Mouse (Mus musculus): Measurements from ENCODE around the gene Ttc34. TPM values are rescaled to one million over a fixed set of nuclear protein-coding genes. Genes with fewer than 3 reads are reported as not detected.

Gene Ttc34
- polyA plus RNA-seq, 1 experiment from 2014 or later: not detected

GRCm38 (mm10) chr4:154861967-154862366, 24.7 kb downstream of the Ttc34 start:
- Histone ChIP-seq H3K27me3 (replicated peaks) (peaks cover 54% of the 10 kb centered on the region), H3K36me3 (no peaks in the 10 kb centered on the region), H3K4me1 (peaks cover 14% of the 10 kb centered on the region), H3K27ac (no peak overlapping the region), H3K4me3 (no peak overlapping the region), H3K4me2 (no peak overlapping the region), H3K9me3 (replicated peaks) (0 out of 2 replicates have a peak, but pooled peaks cover under 1% of the 10 kb centered on the region), H3K9ac (no peak overlapping the region)
- ATAC-seq: no peak
- WGBS (ENCODE audit: insufficient replicate concordance): 57% methylated on average over 5 of the region's 5 CpGs

- Histone ChIP-seq H3K4me2 (peak overlapping the region; percentile 66; the same call in 1 of the 2 replicates), H3K4me1 (peaks cover 14% of the 10 kb centered on the region), H3K27ac (no peak overlapping the region), H3K4me3 (no peak overlapping the region), H3K9me3 (replicated peaks) (no peaks in the 10 kb centered on the region), H3K36me3 (no peaks in the 10 kb centered on the region), H3K9ac (no peak overlapping the region), H3K27me3 (replicated peaks) (peaks cover 53% of the 10 kb centered on the region)
- WGBS (ENCODE audit: insufficient replicate concordance): 73% methylated on average over 3 of the region's 3 CpGs
- no peak for ATAC-seq
Measured at GRCm38 (mm10) chr4:154863436-154863935, 26.2 kb downstream of the Ttc34 start.

GRCm38 (mm10) chr4:154864271-154864771, 27.1 kb downstream of the Ttc34 start:
- no peaks in the 10 kb centered on the region for H3K36me3 ChIP-seq
- peak; percentile 83 for ATAC-seq
- peaks cover 14% of the 10 kb centered on the region for H3K4me1 ChIP-seq
- WGBS (ENCODE audit: insufficient replicate concordance): 4% methylated on average over 18 of the region's 18 CpGs
- peak overlapping the region; percentile 50 for H3K9ac ChIP-seq
- H3K9me3 ChIP-seq (replicated peaks): no peaks in the 10 kb centered on the region
- H3K27ac ChIP-seq: peak overlapping the region; percentile 50; the same call in 1 of the 2 replicates
- H3K4me3 ChIP-seq: peak overlapping the region; percentile 41
- peak overlapping the region; percentile 66 for H3K4me2 ChIP-seq
- H3K27me3 ChIP-seq (replicated peaks): peaks cover 53% of the 10 kb centered on the region

- WGBS (ENCODE audit: insufficient replicate concordance): 73% methylated on average over 18 of the region's 18 CpGs
- no peak for ATAC-seq
- H3K27me3 ChIP-seq (replicated peaks): peaks cover 53% of the 10 kb centered on the region
- peak overlapping the region; percentile 41; the same call in 1 of the 2 replicates for H3K4me3 ChIP-seq
- no peaks in the 10 kb centered on the region for H3K9me3 ChIP-seq (replicated peaks)
- peaks cover 14% of the 10 kb centered on the region for H3K4me1 ChIP-seq
- no peaks in the 10 kb centered on the region for H3K36me3 ChIP-seq
- H3K4me2 ChIP-seq: peak overlapping the region; percentile 66
- H3K27ac ChIP-seq: 0 out of 2 replicates have a peak overlapping the region, but pooled peaks have one; percentile 50
- peak overlapping the region; percentile 50; the same call in 1 of the 2 replicates for H3K9ac ChIP-seq
Measured at GRCm38 (mm10) chr4:154864961-154865760, 27.9 kb downstream of the Ttc34 start.

- H3K4me3 ChIP-seq: no peak overlapping the region
- no peak overlapping the region for H3K9ac ChIP-seq
- ATAC-seq: no peak
- 64% methylated on average over 5 of the region's 5 CpGs for WGBS (ENCODE audit: insufficient replicate concordance)
- no peak overlapping the region for H3K4me2 ChIP-seq
- H3K36me3 ChIP-seq: no peaks in the 10 kb centered on the region
- no peaks in the 10 kb centered on the region for H3K9me3 ChIP-seq (replicated peaks)
- peaks cover 53% of the 10 kb centered on the region for H3K27me3 ChIP-seq (replicated peaks)
- H3K27ac ChIP-seq: no peak overlapping the region
- H3K4me1 ChIP-seq: peaks cover 14% of the 10 kb centered on the region
Measured at GRCm38 (mm10) chr4:154866391-154866790, 29.1 kb downstream of the Ttc34 start.

GRCm38 (mm10) chr4:154867257-154867656, 30.0 kb downstream of the Ttc34 start:
- no peak overlapping the region for H3K4me2 ChIP-seq
- H3K4me1 ChIP-seq: peaks cover 14% of the 10 kb centered on the region
- H3K27me3 ChIP-seq (replicated peaks): peaks cover 53% of the 10 kb centered on the region
- whole genome bisulfite sequencing (ENCODE audit: insufficient replicate concordance): 57% methylated on average over 6 of the region's 6 CpGs
- no peak overlapping the region for H3K4me3 ChIP-seq
- no peaks in the 10 kb centered on the region for H3K9me3 ChIP-seq (replicated peaks)
- H3K36me3 ChIP-seq: no peaks in the 10 kb centered on the region
- H3K9ac ChIP-seq: no peak overlapping the region
- H3K27ac ChIP-seq: no peak overlapping the region
- ATAC-seq: no peak

GRCm38 (mm10) chr4:154869440-154869839, 32.2 kb downstream of the Ttc34 start, which contains the start of gene Mmel1:
Gene Mmel1 (plus strand): TSS chr4:154869585.
- Histone ChIP-seq H3K4me1 (peaks cover 8% of the 10 kb centered on the region), H3K4me2 (no peak within 1 kb of the TSS), H3K9ac (no peak within 1 kb of the TSS), H3K27ac (no peak within 1 kb of the TSS), H3K27me3 (replicated peaks) (peaks cover 53% of the 10 kb centered on the region), H3K4me3 (no peak within 1 kb of the TSS), H3K9me3 (replicated peaks) (no peaks in the 10 kb centered on the region), H3K36me3 (no peaks in the 10 kb centered on the region)
- 67% methylated on average over 7 of the region's 7 CpGs for WGBS (ENCODE audit: insufficient replicate concordance)
- ATAC-seq: no peak

GRCm38 (mm10) chr4:154870721-154871120, 33.5 kb downstream of the Ttc34 start:
- Histone ChIP-seq H3K4me3 (no peak overlapping the region), H3K27me3 (replicated peaks) (peaks cover 60% of the 10 kb centered on the region), H3K4me2 (no peak overlapping the region), H3K36me3 (no peaks in the 10 kb centered on the region), H3K9ac (no peak overlapping the region), H3K9me3 (replicated peaks) (no peaks in the 10 kb centered on the region), H3K4me1 (no peaks in the 10 kb centered on the region), H3K27ac (no peak overlapping the region)
- no peak for ATAC-seq
- 61% methylated on average over 4 of the region's 4 CpGs for WGBS (ENCODE audit: insufficient replicate concordance)

- 16% methylated on average over 13 of the region's 13 CpGs for WGBS (ENCODE audit: insufficient replicate concordance)
- Histone ChIP-seq H3K4me1 (no peaks in the 10 kb centered on the region), H3K27ac (no peak overlapping the region), H3K36me3 (no peaks in the 10 kb centered on the region), H3K9me3 (replicated peaks) (no peaks in the 10 kb centered on the region), H3K27me3 (replicated peaks) (peaks cover 71% of the 10 kb centered on the region), H3K4me2 (no peak overlapping the region), H3K9ac (no peak overlapping the region; the same call in 1 of the 2 replicates), H3K4me3 (no peak overlapping the region)
- no peak for ATAC-seq
Measured at GRCm38 (mm10) chr4:154871757-154872251, 34.5 kb downstream of the Ttc34 start.

GRCm38 (mm10) chr4:154873186-154873585, 35.9 kb downstream of the Ttc34 start:
- H3K4me3 ChIP-seq: no peak overlapping the region
- H3K36me3 ChIP-seq: no peaks in the 10 kb centered on the region
- no peak overlapping the region for H3K4me2 ChIP-seq
- WGBS (ENCODE audit: insufficient replicate concordance): 62% methylated on average over 6 of the region's 6 CpGs
- no peaks in the 10 kb centered on the region for H3K9me3 ChIP-seq (replicated peaks)
- H3K27me3 ChIP-seq (replicated peaks): peaks cover 59% of the 10 kb centered on the region
- H3K4me1 ChIP-seq: peaks cover 2% of the 10 kb centered on the region
- no peak overlapping the region for H3K27ac ChIP-seq
- no peak overlapping the region for H3K9ac ChIP-seq
- ATAC-seq: no peak

GRCm38 (mm10) chr4:154877864-154878548, 40.7 kb downstream of the Ttc34 start:
- Histone ChIP-seq H3K27ac (peak overlapping the region; percentile 93), H3K4me2 (peak overlapping the region; percentile 79), H3K36me3 (no peaks in the 10 kb centered on the region), H3K9ac (peak overlapping the region; percentile 68), H3K4me3 (peak overlapping the region; percentile 53), H3K27me3 (replicated peaks) (peaks cover 25% of the 10 kb centered on the region), H3K4me1 (peaks cover 50% of the 10 kb centered on the region), H3K9me3 (replicated peaks) (no peaks in the 10 kb centered on the region)
- WGBS (ENCODE audit: insufficient replicate concordance): 9% methylated on average over 18 of the region's 18 CpGs
- peak; percentile 77 for ATAC-seq
